Mouse (Mus musculus) forebrain, embryonic 11.5 days (tissue): ENCODE measurements around the gene Tmem17. TPM values are rescaled to one million over a fixed set of nuclear protein-coding genes. Genes with fewer than 3 reads are reported as not detected.
A peak's percentile ranks its signal among the peaks of the same experiment; 100 is the strongest.

ENCODE experiments used
- ATAC-seq: fragments of 200-750 bp; cut with Nextera tagmentation; replicated peaks from 2 replicates; pipeline ENCODE4 v1.8.0; 2017; ENCODE audit warnings: moderate TSS enrichment; ENCODE audit not compliant: low FRiP score
- DNase-seq: peaks from one replicate; pipeline ENCODE4 v3.0.0-alpha.2; 2017; ENCODE audit warnings: low spot score
- H3K27ac ChIP-seq: fragments of 300-500 bp; sonication (generic); 2 replicates; pipeline ENCODE4 v1.5.1; 2014; ENCODE audit warnings: low read depth, low read length
- H3K27me3 ChIP-seq: fragments of 300-500 bp; sonication (generic); 2 replicates; pipeline ENCODE4 v1.6.1; 2014; ENCODE audit warnings: mild to moderate bottlenecking, low read length, mixed read lengths; ENCODE audit not compliant: control insufficient read depth, insufficient read depth
- H3K36me3 ChIP-seq: fragments of 300-500 bp; sonication (generic); 2 replicates; pipeline ENCODE4 v1.6.1; 2014; ENCODE audit warnings: mild to moderate bottlenecking, low read length, moderate library complexity, mixed read lengths; ENCODE audit not compliant: control insufficient read depth, insufficient read depth
- H3K4me1 ChIP-seq: fragments of 300-500 bp; sonication (generic); replicated peaks from 2 replicates; pipeline ENCODE4 v1.6.1; 2014; ENCODE audit warnings: low read length, mixed read lengths; ENCODE audit not compliant: control insufficient read depth, insufficient read depth
- H3K4me2 ChIP-seq: fragments of 300-500 bp; sonication (generic); 2 replicates; pipeline ENCODE4 v1.6.1; 2014; ENCODE audit warnings: low read depth, mild to moderate bottlenecking, low read length, moderate library complexity, mixed read lengths; ENCODE audit not compliant: severe bottlenecking
- H3K4me3 ChIP-seq: fragments of 300-500 bp; sonication (generic); 2 replicates; pipeline ENCODE4 v1.5.1; 2014; ENCODE audit warnings: low read depth, low read length
- H3K9ac ChIP-seq: fragments of 300-500 bp; sonication (generic); 2 replicates; pipeline ENCODE4 v1.6.1; 2014; ENCODE audit warnings: low read length
- H3K9me3 ChIP-seq: fragments of 300-500 bp; sonication (generic); 2 replicates; pipeline ENCODE4 v1.6.1; 2016; ENCODE audit warnings: low read length, mixed read lengths; ENCODE audit not compliant: control insufficient read depth
- WGBS: fragments of 180-500 bp; shearing (Covaris S2); extraction: QIAGEN DNeasy Blood & Tissue Kit; methylation state at CpG from one replicate; pipeline ENCODE4 v1.1.7; 2014; 5-methylcytosine and 5-hydroxymethylcytosine counted together
- polyA plus RNA-seq: library from polyadenylated mRNA; unstranded; fragments of >200 nt; fragmentation: Nextera tagmentation; extraction: Ambion mirVana; gene quantifications from 2 replicates; pipeline ENCODE4 v1.2.1, GENCODE M21; 2014

Tmem17 gene
- 11.0 and 14.5 TPM in 2 replicates for polyA plus RNA-seq

GRCm38 (mm10) chr11:22512038-22513001 is at the start of gene Tmem17:
Gene Tmem17, plus strand, starts transcription at chr11:22512088.
- DNase-seq, result peak; percentile 91
- H3K27me3 ChIP-seq, result no peaks in the 10 kb centered on the region
- peak within 1 kb of the TSS; percentile 75 for H3K4me3 ChIP-seq
- H3K4me1 ChIP-seq, result no peaks in the 10 kb centered on the region
- under 1% methylated on average over 70 of the region's 73 CpGs for WGBS
- H3K4me2 ChIP-seq, result peak within 1 kb of the TSS; percentile 68
- no peaks in the 10 kb centered on the region for H3K9me3 ChIP-seq
- H3K9ac ChIP-seq, result peak within 1 kb of the TSS; percentile 95
- no peaks in the 10 kb centered on the region for H3K36me3 ChIP-seq
- H3K27ac ChIP-seq, result peak within 1 kb of the TSS; percentile 84
- peak; percentile 95 for ATAC-seq

- no peak overlapping the region for H3K27ac ChIP-seq
- H3K4me2 ChIP-seq, result no peak overlapping the region
- 61% methylated on average over 3 of the region's 3 CpGs for WGBS
- no peak overlapping the region for H3K9ac ChIP-seq
- H3K27me3 ChIP-seq, result no peaks in the 10 kb centered on the region
- no peak for DNase-seq
- H3K9me3 ChIP-seq, result no peaks in the 10 kb centered on the region
- no peaks in the 10 kb centered on the region for H3K36me3 ChIP-seq
- H3K4me1 ChIP-seq, result no peaks in the 10 kb centered on the region
- no peak overlapping the region for H3K4me3 ChIP-seq
- ATAC-seq, result no peak
Measured at GRCm38 (mm10) chr11:22479836-22480619, 31.9 kb upstream of the Tmem17 start.

GRCm38 (mm10) chr11:22481639-22482361 is 30.1 kb upstream of the Tmem17 start:
- no peak overlapping the region for H3K4me3 ChIP-seq
- WGBS, result 95% methylated on average over 1 of the region's 1 CpGs
- no peak overlapping the region for H3K4me2 ChIP-seq
- no peaks in the 10 kb centered on the region for H3K4me1 ChIP-seq
- ATAC-seq, result no peak
- H3K9ac ChIP-seq, result no peak overlapping the region
- no peaks in the 10 kb centered on the region for H3K27me3 ChIP-seq
- DNase-seq, result no peak
- H3K9me3 ChIP-seq, result no peaks in the 10 kb centered on the region
- no peak overlapping the region for H3K27ac ChIP-seq
- H3K36me3 ChIP-seq, result no peaks in the 10 kb centered on the region

- H3K4me1 ChIP-seq, result no peaks in the 10 kb centered on the region
- no peak overlapping the region for H3K4me3 ChIP-seq
- no peak overlapping the region for H3K4me2 ChIP-seq
- H3K36me3 ChIP-seq, result no peaks in the 10 kb centered on the region
- DNase-seq, result no peak
- 94% methylated on average over 3 of the region's 3 CpGs for WGBS
- no peaks in the 10 kb centered on the region for H3K27me3 ChIP-seq
- H3K9me3 ChIP-seq, result no peaks in the 10 kb centered on the region
- ATAC-seq, result no peak
- no peak overlapping the region for H3K9ac ChIP-seq
- no peak overlapping the region for H3K27ac ChIP-seq
Measured at GRCm38 (mm10) chr11:22482362-22482760, 29.5 kb upstream of the Tmem17 start.

- ATAC-seq (no peak), DNase-seq (no peak)
- Histone ChIP-seq H3K27me3 (no peaks in the 10 kb centered on the region), H3K9ac (no peak overlapping the region), H3K4me2 (no peak overlapping the region), H3K4me3 (no peak overlapping the region), H3K27ac (no peak overlapping the region), H3K36me3 (no peaks in the 10 kb centered on the region), H3K4me1 (no peaks in the 10 kb centered on the region), H3K9me3 (no peaks in the 10 kb centered on the region)
- WGBS, result 78% methylated on average over 2 of the region's 2 CpGs
Measured at GRCm38 (mm10) chr11:22493694-22494319, 18.1 kb upstream of the Tmem17 start.

GRCm38 (mm10) chr11:22494941-22495340 is 16.9 kb upstream of the Tmem17 start:
- H3K36me3 ChIP-seq, result no peaks in the 10 kb centered on the region
- DNase-seq (no peak), ATAC-seq (no peak)
- H3K4me3 ChIP-seq, result no peak overlapping the region
- no peak overlapping the region for H3K9ac ChIP-seq
- H3K27ac ChIP-seq, result no peak overlapping the region
- no peaks in the 10 kb centered on the region for H3K9me3 ChIP-seq
- no peak overlapping the region for H3K4me2 ChIP-seq
- no peaks in the 10 kb centered on the region; the same call in 1 of the 2 replicates for H3K4me1 ChIP-seq
- no peaks in the 10 kb centered on the region for H3K27me3 ChIP-seq

GRCm38 (mm10) chr11:22499396-22499795 is 12.5 kb upstream of the Tmem17 start:
- Histone ChIP-seq H3K4me2 (no peak overlapping the region), H3K27ac (no peak overlapping the region), H3K4me3 (no peak overlapping the region), H3K4me1 (no peaks in the 10 kb centered on the region; the same call in 1 of the 2 replicates), H3K9ac (no peak overlapping the region), H3K9me3 (no peaks in the 10 kb centered on the region), H3K27me3 (no peaks in the 10 kb centered on the region), H3K36me3 (no peaks in the 10 kb centered on the region)
- ATAC-seq (no peak), DNase-seq (no peak)
- 58% methylated on average over 6 of the region's 6 CpGs for WGBS

- Histone ChIP-seq H3K4me2 (no peak overlapping the region), H3K27me3 (no peaks in the 10 kb centered on the region), H3K36me3 (no peaks in the 10 kb centered on the region), H3K9ac (no peak overlapping the region), H3K27ac (no peak overlapping the region), H3K4me1 (no peaks in the 10 kb centered on the region; the same call in 1 of the 2 replicates), H3K9me3 (no peaks in the 10 kb centered on the region), H3K4me3 (no peak overlapping the region)
- DNase-seq (no peak), ATAC-seq (no peak)
Measured at GRCm38 (mm10) chr11:22499886-22500285, 12.0 kb upstream of the Tmem17 start.
